Mouse (Mus musculus) right cerebral cortex, postnatal 36 days (tissue): ENCODE measurements around the gene Ank3.

ENCODE experiments used
- DNase-seq, 2 experiments: peaks; one replicate each; pipeline ENCODE4 v3.0.0; 2022; ENCODE audit warnings: low spot score in 2 of 2, mixed read lengths in 1 of 2

Ank3 gene

DNA sequence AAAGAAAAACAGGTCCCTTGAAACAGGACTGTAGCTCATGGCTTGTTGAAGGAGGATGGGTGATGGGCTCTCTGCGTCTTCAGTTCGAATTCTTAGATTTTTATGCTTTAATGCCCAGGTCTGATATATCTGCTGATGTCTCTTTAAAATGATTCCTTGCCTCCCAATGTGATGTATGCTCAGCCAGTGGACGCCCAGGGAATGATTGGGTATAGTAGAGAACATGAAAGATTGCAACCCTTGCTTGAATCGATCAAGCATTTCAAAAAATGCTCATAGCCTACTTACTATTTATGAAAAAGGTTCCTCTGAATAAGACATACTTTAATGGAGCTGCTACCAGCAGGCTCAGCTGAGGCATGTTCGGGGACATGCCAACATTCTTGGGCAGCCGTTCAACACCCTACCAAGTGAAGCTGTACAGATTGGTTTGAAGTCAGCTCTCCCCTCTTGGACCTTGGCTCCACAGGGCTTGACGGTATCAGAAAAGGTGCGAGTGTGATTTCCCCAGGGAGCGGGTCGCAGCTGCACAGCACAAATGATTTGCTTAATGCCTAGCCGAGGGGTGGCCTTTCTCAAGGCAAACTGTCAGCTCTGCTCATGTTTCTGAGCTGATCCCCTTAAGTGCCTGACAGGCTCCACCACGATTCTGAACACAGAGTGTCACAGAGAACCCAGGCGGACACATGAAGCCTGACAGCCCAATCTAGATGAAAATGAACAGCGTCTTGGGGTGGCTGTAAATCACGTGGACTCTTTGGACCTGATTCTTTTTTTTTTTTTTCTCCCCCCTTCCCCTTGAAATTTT, 136.8 kb downstream of the Ank3 start:
- peak in 1 of 2 experiments; percentile 16 for DNase-seq

DNA sequence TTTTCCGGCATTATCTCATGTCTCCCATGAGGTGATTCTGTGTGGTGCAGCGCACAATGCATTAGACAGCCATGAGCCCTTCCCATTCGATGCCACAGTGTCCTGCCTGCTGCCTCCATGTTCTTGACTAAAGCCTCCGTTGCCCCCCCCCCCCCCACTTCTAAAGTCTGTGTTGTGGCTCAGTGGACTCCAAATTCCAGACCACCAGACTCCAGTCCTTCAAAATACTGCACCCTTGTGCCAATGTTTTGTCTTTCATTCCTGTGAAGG, 137.3 kb downstream of the Ank3 start:
- DNase-seq, result no peak

DNA sequence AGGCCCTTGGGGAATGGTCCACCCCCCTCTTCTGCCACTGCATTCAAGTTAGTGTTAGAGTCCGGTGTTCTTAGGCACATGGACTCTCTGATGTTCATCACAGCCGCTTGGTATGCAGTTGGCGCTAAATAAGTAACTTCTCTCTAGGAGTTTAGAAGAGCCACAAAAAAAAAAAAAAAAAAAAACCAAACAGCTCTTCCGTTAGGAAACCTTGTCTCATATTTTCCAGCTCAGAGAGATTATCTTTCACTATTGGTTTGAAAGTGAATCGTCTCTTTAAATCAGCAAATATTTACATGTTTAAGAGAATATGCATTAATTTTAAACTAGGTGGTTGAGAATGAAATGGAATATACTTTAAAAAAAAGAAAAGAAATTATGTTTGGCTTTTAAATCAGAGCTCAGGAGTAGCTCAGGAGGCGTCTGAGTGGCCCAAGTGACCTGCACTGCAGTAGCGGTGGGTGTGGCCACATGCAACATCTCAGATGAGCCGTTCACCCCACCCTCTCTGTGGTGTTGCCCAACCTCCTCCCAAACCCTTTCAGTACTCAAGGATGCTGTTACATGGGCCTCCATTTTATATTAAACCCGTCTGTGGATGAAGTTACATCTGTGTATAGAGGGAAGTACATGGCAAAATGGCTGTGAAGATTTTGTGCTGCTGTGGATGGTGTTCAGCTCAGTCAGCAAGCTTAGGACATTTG, 138.0 kb downstream of the Ank3 start:
- no peak for DNase-seq

DNA sequence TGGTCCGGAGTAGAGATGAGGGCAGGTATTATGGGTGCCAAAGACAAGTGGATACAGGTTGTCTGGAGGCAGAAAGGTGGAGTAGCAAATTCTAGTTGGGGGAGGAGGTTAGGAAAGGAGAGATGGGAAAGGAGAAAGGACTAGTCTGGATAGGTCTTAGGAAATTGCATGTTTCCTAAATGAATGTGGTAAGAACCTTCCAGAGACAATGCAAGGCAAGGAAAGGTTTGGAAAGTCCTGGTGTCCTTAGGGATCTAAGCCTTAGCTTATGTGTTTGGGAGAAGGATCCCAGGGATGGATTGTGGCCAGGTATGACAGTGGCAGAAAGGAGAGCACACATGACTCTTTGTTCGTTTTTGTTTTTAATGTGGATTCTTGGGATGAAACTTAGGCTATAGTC, 139.7 kb downstream of the Ank3 start:
- no peak for DNase-seq

DNA sequence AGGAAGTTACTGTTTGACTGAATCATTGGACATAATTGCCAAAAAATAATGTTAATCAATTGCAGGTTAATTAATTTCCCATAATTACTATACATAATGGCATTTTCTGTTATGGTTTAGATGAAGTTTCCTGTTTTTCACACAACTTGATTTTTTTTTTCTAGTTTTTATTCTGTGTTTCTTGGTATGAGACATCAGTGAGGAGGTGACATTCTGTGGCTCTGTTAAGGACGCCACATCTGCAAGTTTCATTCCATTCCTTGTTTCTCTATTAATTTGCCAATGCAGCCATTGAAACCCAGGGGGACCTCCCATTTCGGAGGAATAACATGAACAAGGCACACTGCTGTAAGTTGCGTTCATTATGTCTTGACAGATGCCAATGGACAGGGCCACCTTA, 143.9 kb downstream of the Ank3 start:
- no peak for DNase-seq

DNA sequence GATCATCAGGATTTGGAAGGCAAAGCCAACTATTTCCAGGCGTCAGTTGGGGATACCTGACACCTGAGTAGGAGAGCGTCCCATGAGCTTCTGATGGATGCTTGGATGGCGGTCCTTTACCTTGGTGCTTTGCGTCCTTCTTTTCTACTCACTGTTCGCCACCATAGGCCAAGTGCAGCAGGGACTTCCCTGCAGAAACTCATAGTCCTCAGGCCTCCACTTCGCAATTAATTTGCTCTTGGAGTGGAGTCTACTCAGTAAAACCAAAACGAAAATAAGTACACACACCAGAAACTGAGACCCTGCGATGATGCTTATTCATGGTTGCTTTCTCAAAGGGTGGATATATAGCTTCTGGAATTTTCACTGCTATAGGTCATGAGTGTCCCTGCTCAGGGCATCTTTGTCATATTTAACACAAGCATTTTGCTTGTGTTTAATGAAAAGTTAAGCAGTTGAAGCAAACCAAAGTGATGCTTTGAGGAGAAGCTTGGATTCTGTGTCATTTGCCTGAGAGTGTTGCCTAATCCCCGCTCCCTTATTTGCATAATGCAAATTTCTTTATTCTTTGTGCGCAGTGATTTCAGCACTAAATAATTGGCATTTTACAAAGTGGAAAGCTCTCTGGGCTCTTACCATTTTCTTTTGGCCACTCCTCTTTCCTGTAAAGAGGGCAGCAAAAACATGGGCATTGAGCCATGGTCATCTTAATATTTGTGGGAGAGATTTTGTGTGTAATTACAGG, 145.5 kb downstream of the Ank3 start:
- no peak for DNase-seq

DNA sequence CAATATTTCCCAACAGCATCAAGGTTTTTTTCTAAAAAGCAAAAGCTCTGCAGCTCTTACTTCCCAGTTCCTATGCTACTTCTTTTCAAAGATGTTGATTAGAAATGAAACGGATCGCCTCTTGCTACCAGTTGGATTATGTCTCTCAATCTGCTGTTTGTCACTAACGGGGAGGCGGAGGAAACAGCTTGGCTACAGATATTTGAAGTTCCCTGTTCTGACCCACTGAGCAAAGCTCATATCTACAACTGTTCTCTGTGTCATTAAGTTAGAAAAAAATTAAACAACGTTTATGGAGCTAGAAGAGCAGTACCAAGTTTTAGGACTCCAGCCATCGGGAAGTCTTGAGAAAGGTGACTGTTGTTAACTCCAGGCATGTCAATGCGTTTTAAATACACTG, 146.1 kb downstream of the Ank3 start:
- no peak for DNase-seq

DNA sequence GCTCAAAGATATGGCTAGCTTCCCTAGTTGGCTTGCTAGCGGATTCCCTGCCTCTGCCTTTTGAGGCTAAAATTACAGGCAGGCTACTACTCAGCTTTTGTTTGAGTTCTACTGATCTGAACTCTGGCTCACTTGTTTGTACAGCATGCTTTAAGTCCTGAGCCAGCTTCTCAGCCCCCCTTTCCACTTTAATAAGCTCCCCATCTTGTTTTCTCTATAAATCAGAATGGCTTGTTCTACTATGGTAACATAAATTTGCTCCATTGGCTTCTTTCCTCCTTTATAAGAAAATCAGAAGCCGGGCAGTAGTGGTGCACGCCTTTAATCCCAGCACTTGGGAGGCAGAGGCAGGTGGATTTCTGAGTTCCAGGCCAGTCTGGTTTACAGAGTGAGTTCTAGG, 147.4 kb downstream of the Ank3 start:
- no peak for DNase-seq

DNA sequence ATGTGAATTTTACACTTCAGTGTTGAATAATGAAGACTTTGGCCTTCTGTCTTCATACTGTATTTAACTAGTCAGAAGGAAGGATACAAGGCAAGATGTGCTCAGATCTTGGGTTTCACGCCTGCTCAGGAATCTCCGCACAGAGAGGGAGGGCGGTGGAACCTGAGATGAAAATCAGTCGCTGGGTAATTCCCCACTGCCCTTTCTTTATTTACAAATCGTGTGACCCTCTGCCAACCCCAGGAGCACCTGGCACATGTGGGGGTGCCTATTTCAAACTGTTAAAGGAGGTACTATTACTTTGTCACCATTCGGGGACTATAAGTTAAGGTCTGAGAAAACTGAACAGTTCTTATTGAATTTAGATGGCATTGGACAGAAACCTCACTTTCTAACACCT, 148.1 kb downstream of the Ank3 start:
- no peak for DNase-seq

DNA sequence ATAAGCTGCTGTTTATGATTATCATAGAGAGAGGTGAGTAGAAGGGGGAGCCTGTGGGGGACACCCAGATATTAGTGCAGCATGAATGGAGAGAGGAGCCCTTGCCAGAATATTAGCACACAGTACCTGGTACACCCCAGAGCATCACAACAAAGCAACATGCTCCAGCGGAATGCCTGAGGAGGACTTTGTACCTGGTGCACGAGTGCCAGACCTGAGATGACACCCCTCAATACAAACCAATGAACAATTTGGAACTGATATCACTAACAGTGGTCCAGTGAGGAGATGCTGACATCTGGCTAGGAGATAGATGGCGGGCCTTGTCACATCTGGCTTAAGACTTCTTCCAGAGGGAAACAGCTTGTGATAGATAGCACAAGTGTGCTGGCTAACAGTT, 150.2 kb downstream of the Ank3 start:
- DNase-seq, result no peak

DNA sequence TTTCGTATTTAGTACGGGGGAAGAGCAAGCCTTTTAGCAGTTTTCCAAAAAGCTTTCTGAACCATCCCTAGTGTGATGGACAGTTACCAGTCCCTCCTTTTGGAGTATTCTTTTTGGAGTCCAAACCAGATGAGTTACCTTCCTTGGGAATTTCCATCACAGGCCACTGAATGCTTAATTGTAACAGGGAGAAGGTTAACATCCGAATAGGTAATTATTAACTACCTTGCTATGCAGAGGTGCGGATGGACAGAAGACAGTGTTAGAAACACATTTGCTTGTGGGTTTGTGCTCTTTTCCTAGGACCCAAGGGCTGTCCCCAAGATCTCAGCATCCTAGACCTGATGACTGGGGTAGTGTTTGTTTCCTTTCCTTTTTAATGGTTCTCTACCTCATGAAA, 150.6 kb downstream of the Ank3 start:
- no peak for DNase-seq

DNA sequence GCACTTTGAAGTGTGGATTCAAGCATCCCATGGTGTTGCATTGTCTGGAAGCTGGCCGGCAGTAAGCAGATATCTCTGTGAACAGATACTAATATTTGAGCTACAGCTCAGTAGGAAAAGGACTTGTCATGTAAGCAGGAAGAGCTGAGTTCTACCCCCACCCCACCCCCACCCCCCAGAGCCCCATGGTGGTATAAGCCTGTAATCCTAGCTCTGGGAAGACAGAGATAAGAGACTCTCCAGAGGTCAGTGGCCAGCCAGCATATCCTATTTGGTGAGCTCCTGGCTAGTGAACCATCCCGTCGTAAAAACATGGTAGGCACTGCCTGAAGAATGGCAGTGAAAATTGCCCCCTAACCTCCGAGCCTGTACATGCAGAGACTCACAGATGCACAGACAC, 152.3 kb downstream of the Ank3 start:
- no peak for DNase-seq

DNA sequence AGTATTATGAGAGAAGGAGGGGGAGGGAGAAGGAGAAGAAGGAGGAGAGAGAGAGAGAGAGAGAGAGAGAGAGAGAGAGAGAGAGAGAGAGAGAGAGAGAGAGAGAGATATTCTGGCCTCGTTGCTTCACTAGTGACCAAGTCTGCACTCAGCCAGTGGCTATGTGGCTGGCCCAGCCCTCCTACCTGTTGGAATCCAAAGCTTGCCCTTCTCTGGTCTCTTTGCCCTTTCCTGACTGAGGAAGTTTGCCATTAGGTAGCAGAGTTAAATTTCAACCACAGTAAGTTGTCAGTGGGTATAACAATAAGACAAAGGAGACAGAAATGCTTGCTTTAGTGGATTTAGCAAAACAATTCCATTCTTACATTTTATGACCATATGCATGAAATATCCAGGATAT, 154.5 kb downstream of the Ank3 start:
- DNase-seq, result no peak

DNA sequence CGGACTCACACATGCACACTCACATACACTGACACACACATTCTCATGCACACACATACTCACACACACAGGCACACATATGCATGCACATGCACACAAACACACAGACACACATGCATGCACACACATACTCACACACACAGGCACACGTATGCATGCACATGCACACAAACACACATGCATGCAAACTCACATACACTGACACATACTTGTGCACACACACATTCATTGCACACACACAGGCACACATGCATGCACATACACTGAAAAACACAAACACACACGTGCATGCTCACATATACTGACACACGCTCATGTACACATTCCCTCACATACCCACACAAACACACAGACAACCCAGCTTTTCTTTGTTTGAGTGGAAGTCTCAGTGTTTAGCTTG, 157.0 kb downstream of the Ank3 start:
- no peak for DNase-seq

DNA sequence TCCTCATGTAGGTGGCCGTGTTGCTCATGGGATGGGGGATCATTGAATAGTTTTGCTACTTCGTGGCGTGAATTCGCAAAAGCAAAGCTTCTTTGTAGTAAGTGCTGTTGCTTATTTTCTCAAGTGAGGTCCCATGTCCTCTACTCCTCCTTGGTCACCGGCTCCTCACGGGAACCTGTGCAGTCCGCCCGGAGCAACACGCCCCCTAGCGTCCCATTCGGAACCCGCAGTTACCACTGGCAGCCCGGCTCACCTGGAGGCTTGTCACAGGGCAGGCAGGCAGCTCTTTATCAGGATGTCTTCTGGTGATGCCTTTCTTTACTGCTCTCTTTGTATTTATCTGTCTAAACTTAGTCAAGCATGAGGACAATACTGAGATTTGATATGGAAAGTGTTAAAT, 157.7 kb downstream of the Ank3 start:
- no peak for DNase-seq

DNA sequence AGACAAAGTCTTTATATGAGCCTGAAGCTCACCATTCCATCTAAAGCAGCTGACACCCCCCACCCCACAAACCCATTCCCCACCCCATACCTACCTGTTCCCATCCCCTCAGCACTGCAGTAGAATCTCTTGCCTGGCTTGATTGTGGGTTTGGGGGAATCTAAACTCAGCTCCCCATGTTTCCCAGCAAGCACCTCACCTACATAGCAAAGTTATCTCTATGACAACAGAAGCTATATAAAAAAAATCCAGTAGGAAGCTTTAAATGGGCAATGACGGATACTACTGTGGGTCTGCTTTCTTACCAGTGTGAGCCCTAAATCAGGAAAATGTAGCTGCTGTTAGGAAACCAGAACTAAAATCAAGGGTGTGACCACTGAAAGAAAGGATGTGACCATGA, 161.7 kb downstream of the Ank3 start:
- no peak for DNase-seq

DNA sequence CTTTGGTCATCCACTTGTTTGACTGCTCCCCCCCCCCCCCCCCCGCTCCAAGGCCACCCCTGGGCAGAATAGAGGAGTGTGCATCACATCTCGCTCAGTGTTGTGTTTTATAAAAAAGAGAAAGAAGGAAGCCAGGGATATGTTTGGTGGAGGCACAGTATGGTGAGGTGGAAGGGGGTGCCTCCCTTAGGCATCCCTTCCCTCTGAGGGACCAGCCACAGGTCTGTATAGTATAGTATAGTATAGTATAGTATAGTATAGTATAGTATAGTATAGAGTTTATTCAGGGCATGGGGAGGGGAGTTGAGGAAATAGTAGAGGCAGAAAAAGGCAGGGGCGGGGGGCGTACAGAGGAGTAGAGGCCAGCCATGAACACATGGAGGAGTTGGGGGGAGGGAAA, 164.4 kb downstream of the Ank3 start:
- no peak for DNase-seq

DNA sequence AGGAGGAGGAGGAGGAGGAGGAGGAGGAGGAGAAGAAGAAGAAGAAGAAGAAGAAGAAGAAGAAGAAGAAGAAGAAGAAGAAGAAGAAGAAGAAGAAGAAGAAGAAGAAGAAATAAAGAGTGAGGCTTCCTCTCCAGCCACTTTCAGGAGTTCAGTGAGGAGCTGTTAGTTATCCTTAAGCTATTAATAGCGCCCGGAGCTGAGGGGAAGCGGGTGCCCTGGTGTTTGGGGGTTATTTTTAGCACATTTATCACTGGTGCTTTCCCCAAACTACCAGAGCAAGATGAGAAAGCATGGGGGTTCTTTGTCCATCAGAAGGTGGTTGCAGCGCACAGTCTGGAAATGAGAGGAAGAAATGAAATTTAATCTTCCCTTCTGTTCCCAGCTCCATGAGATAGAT, 166.5 kb downstream of the Ank3 start:
- DNase-seq, result no peak

DNA sequence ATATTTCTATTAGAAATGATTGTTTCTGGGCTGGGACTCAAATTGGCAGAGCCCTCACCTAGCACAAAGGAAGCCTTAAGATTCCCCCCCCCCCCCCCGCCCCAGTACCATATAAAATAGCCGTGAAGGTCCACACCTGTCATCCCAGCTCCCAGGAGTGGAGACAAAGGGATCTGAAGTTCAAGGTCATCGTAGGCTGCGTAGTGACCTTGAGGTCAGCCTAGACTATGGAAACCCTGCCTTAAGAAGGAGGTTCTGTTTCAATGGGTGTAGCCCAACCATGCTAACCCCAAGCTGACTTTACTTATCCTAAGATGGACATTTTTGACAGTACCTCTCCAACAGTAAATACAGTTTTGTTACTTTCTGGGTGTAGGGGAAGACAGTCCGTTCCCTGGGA, 170.4 kb downstream of the Ank3 start:
- DNase-seq, result no peak

DNA sequence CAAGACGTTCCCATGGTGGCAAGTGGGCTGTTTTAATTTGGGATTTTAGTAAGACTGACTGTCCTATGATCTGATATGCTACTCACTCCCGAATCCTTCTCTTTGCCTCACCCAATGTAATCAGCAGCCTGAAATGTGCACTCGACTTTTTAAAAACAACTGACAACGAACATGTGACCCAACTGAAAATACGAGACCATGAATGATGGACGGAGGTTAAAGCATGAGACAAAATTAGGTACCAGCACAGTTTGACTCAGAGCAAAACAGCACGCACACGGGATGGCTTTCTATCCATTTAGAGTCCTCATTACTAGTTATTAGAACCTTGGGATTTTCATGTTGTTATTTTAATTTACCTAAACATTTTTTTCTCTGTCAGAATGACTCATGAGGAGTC, 171.2 kb downstream of the Ank3 start:
- DNase-seq, result no peak

DNA sequence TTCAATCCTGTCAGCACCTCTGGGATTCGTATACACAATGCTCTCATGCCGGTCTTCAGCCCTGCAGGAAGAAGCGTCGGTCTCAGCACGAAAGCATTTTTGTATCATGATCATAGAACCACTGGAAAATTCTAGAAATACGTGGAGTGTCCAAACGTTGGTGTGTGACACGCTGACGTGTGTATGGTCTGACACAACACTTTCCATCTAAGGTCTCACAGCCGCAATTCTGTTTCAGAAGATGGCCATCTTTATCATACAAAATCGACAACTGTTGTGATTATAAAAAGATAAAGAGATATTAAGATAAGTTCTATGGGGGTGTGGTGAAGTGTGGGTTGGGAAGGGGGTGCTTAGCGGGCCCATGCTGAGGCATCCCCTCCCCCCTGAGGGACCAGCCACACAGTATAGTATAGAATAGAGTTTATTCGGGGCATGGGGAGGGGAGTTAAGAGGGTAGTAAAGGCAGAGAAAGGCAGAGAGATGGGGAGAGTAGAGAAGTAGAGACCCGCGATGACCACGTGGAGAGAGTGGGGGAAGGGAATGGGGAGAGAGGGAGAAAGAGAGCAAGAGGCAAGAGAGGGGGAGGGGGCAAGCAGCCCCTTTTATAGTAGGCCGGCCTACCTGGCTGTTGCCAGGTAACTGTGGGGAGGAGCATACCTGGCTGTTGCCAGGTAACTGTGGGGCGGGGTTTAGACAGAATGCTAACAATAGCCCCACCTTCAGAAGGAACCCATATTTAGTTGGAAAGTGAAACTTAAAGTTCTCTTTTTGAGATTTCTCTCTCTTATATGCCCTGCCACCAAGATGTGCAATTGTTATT, 172.1 kb downstream of the Ank3 start:
- DNase-seq, result no peak

DNA sequence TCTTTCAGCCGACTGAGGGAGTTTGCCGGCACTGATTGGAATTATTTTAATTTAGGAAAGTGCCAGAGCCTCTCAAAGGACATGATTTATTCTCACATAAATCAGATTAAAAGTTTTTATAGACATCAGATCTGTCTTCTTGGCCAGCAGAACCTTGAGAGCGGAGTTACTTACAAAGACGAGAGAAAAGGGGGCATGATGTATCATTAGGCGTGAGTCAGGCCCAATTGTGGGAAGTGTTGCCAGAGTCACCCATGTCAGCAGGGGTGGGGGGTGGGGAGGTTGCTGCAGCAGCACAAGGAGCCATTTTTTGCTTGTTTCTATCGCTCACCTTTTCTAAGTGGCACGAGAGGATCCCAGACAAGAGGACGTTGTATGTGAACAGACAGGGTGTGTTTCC, 172.8 kb downstream of the Ank3 start:
- DNase-seq, result no peak
